Mouse (Mus musculus): ENCODE results near the gene Kif28. TPM values are rescaled to one million over a fixed set of nuclear protein-coding genes. Genes with fewer than 3 reads are reported as not detected.
"Not testable (repeated sequence)": the region's sequence is repeated elsewhere in the genome, so short reads cannot be mapped to it uniquely, and the experiment has no call there.

The Kif28 gene
- total RNA-seq, 2 experiments from 2014 or later, result 0.10 TPM; not detected in 1

- DNase-seq (ENCODE audit: low spot score in 2 of 2), result no peak
Measured at GRCm38 (mm10) chr1:179649324-179649723, 95.7 kb downstream of the Kif28 start.

- not testable (repeated sequence) for DNase-seq (ENCODE audit: low spot score in 2 of 2)
Measured at GRCm38 (mm10) chr1:179648678-179649077, 96.4 kb downstream of the Kif28 start.

GRCm38 (mm10) chr1:179645980-179646268, 99.1 kb downstream of the Kif28 start:
- no peak for DNase-seq (ENCODE audit: low spot score in 2 of 2)

Other genes starting within 250 kb of the Kif28 start
- 1 to 10 TPM; 7.8 to 8.7 TPM for gene Smyd3, start 227.2 kb downstream of the Kif28 start, total RNA-seq (2021)
- 10 to 100 TPM; 46.1 to 46.9 TPM for gene Tfb2m, start 199.0 kb downstream of the Kif28 start, total RNA-seq (2021)
- gene Cnst, start 198.9 kb downstream of the Kif28 start, total RNA-seq (2021), result 10 to 100 TPM; 26.0 to 30.7 TPM
- 10 to 100 TPM; 39.7 to 42.1 TPM for gene Sccpdh, start 77.1 kb downstream of the Kif28 start, total RNA-seq (2021)
- not detected for gene Gm10518, start 58.1 kb upstream of the Kif28 start, total RNA-seq (2021)
- 10 to 100 TPM; 34.6 to 34.9 TPM for gene Ahctf1, start 58.4 kb upstream of the Kif28 start, total RNA-seq (2021)
- gene Cdc42bpa, start 215.2 kb upstream of the Kif28 start, total RNA-seq (2021), result 10 to 100 TPM; 44.3 to 48.1 TPM

All from adrenal gland, adult 18-20 months (tissue).